28 mouse cellular contexts compared by ENCODE assay signal in the genomic region with DNA sequence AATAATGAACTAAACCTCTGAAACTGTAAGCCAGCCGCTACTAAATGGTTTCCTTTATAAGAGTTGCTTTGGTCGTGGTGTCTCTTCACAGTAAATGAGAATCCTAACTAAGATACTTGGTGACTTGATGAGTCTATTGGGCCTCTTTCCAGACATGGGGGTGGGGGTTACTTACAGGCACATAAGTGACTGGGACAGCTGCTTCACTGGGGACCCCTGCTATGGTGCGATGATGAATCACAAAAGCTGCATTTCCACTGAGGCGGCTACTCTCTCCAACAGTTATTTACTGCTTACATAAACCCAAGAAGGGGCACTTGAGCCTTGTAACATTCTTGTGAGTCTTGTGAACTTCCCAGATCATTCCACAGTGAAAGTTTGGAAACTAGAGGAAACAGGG. TPM values are rescaled to one million over a fixed set of nuclear protein-coding genes. Genes with fewer than 3 reads are reported as not detected.
DNase-seq lines count a peak whose midpoint lies in the region; ATAC-seq and TF ChIP-seq lines count a peak whose summit lies in the region.
"Had no signal": no experiment of that assay in that cellular context is flagged by ENCODE, and none has a peak within 500 bp of the region (broad histone marks: within the 10 kb centered on the region; RNA-seq: fewer than 3 reads in every experiment).

No protein-coding gene starts in this region.

- no peak; the same call in 1 of the 2 replicates for ATAC-seq in limb, embryonic 14.5 days (ENCODE audit: low FRiP score, low read depth)
- ATAC-seq: activated CD4-positive, CD25-positive, alpha-beta regulatory T cell, adult 4 months; forebrain, embryonic 14.5 days; forebrain, embryonic 16.5 days had no signal

- no peaks in the 10 kb centered on the region for H3K27me3 ChIP-seq in limb, embryonic 14.5 days (ENCODE audit: control insufficient read depth, insufficient read depth, low read length)
- H3K27me3 ChIP-seq in limb, embryonic 10.5 days (ENCODE audit: low read depth, poor library complexity, severe bottlenecking), result no peaks in the 10 kb centered on the region
- H3K27me3 ChIP-seq: embryonic facial prominence, embryonic 13.5 days; embryonic facial prominence, embryonic 15.5 days; forebrain, embryonic 12.5 days had no signal

- no peak overlapping the region for H3K4me3 ChIP-seq in limb, embryonic 14.5 days (replicated peaks; ENCODE audit: low read length)
- H3K4me3 ChIP-seq in limb, embryonic 10.5 days, result no peak overlapping the region
- H3K4me3 ChIP-seq: embryonic facial prominence, embryonic 13.5 days; embryonic facial prominence, embryonic 15.5 days; erythroblast, embryonic 14.5 days; forebrain, embryonic 10.5 days; forebrain, embryonic 12.5 days had no signal

- H3K4me2 ChIP-seq in limb, embryonic 14.5 days (replicated peaks; ENCODE audit: low read depth, low read length, severe bottlenecking), result no peak overlapping the region
- H3K4me2 ChIP-seq: embryonic facial prominence, embryonic 13.5 days; embryonic facial prominence, embryonic 15.5 days; forebrain, embryonic 12.5 days had no signal

- peak; percentile 19 for DNase-seq in limb, embryonic 14.5 days (ENCODE audit: low spot score)
- no peak for DNase-seq in limb, embryonic 10.5 days (ENCODE audit: low spot score)
- DNase-seq in brain, adult 2 months (ENCODE audit: low read depth, low spot score), result peak; percentile 11
- no peak for DNase-seq in gastrocnemius, postnatal 10 days
- DNase-seq in kidney, postnatal 10 days, result no peak
- DNase-seq: adrenal gland, adult 8-10 months; adrenal gland, postnatal 14 days; adrenal gland, postnatal 36 days; B cell, adult 2 months; cerebellum, adult 11 months; cerebellum, adult 18-20 months; cerebellum, adult 8-10 months; cerebellum, adult 9-11 months; cerebellum, postnatal 14 days; cerebellum, postnatal 36 days; embryo, embryonic 11 days had no signal

- H3K27ac ChIP-seq in limb, embryonic 14.5 days (replicated peaks; ENCODE audit: low read depth, low read length), result no peak overlapping the region
- H3K27ac ChIP-seq in limb, embryonic 10.5 days, result no peak overlapping the region
- H3K27ac ChIP-seq: embryonic facial prominence, embryonic 13.5 days; embryonic facial prominence, embryonic 15.5 days; forebrain, embryonic 10.5 days; forebrain, embryonic 12.5 days had no signal

- no peak for TF ChIP-seq POLR2A in limb, embryonic 14.5 days (IDR thresholded peaks at IDR 0.05; ENCODE audit: borderline replicate concordance, extremely low read depth, insufficient read depth, insufficient read length)

- H3K9ac ChIP-seq in limb, embryonic 14.5 days (ENCODE audit: low read depth, low read length, severe bottlenecking), result no peak overlapping the region
- H3K9ac ChIP-seq: embryonic facial prominence, embryonic 13.5 days; embryonic facial prominence, embryonic 15.5 days; forebrain, embryonic 12.5 days had no signal

- no peaks in the 10 kb centered on the region for H3K9me3 ChIP-seq in limb, embryonic 14.5 days (ENCODE audit: control insufficient read depth, low read length)
- H3K9me3 ChIP-seq in limb, embryonic 10.5 days (replicated peaks), result 0 out of 2 replicates have a peak, but pooled peaks cover 2% of the 10 kb centered on the region
- H3K9me3 ChIP-seq: embryonic facial prominence, embryonic 13.5 days; embryonic facial prominence, embryonic 15.5 days; forebrain, embryonic 12.5 days had no signal

- H3K4me1 ChIP-seq in limb, embryonic 14.5 days (ENCODE audit: control insufficient read depth, insufficient read depth, low read length), result no peaks in the 10 kb centered on the region
- H3K4me1 ChIP-seq in limb, embryonic 10.5 days, result no peaks in the 10 kb centered on the region
- H3K4me1 ChIP-seq: embryonic facial prominence, embryonic 13.5 days; embryonic facial prominence, embryonic 15.5 days; forebrain, embryonic 10.5 days; forebrain, embryonic 12.5 days had no signal

- H3K36me3 ChIP-seq in limb, embryonic 14.5 days (ENCODE audit: control insufficient read depth, insufficient read depth, low read length), result no peaks in the 10 kb centered on the region
- H3K36me3 ChIP-seq in limb, embryonic 10.5 days, result no peaks in the 10 kb centered on the region
- H3K36me3 ChIP-seq: embryonic facial prominence, embryonic 13.5 days; embryonic facial prominence, embryonic 15.5 days; forebrain, embryonic 10.5 days; forebrain, embryonic 12.5 days had no signal

- 48% methylated on average over 4 of the region's 4 CpGs for WGBS in limb, embryonic 14.5 days
- 91% methylated on average over 4 of the region's 4 CpGs for WGBS in limb, embryonic 10.5 days

RNA-seq across cellular contexts. Expression of a gene that starts 15.4 kb away (rescaled TPM):
- polyA plus RNA-seq in limb, embryonic 14.5 days (2012; rRNA removed), result 0.03 and 0.04 TPM in 2 replicates
- polyA plus RNA-seq in limb, embryonic 14.5 days (2014; fragmentation: Nextera tagmentation; extraction: Ambion mirVana), result not detected in 2 replicates
- polyA plus RNA-seq in limb, embryonic 10.5 days (2016; fragmentation: Nextera tagmentation; extraction: Ambion mirVana), result not detected in 2 replicates
- not detected for total RNA-seq in gastrocnemius, postnatal 10 days (2021)
- total RNA-seq: adrenal gland, adult 18-20 months; adrenal gland, adult 8-10 months; adrenal gland, postnatal 14 days; adrenal gland, postnatal 36 days; common myeloid progenitor, adult 5-6 weeks; MEL had no signal
- polyA plus RNA-seq: activated CD4-positive, CD25-positive, alpha-beta regulatory T cell, adult 4 months; embryonic facial prominence, embryonic 11.5 days; embryonic facial prominence, embryonic 13.5 days; embryonic facial prominence, embryonic 15.5 days; erythroblast, embryonic 14.5 days; forebrain, embryonic 10.5 days; forebrain, embryonic 12.5 days had no signal

RNA-seq across cellular contexts. Expression of a gene that starts 41.4 kb away (rescaled TPM):
- 161 and 261 TPM in 2 replicates for polyA plus RNA-seq in limb, embryonic 14.5 days (2012; rRNA removed)
- polyA plus RNA-seq in limb, embryonic 14.5 days (2014; fragmentation: Nextera tagmentation; extraction: Ambion mirVana), result 150 and 186 TPM in 2 replicates
- 15.2 and 71.5 TPM in 2 replicates for polyA plus RNA-seq in limb, embryonic 10.5 days (2016; fragmentation: Nextera tagmentation; extraction: Ambion mirVana)
- total RNA-seq in gastrocnemius, postnatal 10 days (2021), result 10 to 100 TPM; 47.8 to 51.5 TPM
- total RNA-seq: common myeloid progenitor, adult 5-6 weeks; MEL had no signal
- polyA plus RNA-seq: erythroblast, embryonic 14.5 days had no signal

Comparison
In these comparisons a context has a peak if more than half of its experiments do, and no peak if none do; other contexts are left out.
1. DNase-seq: peak in limb, embryonic 14.5 days (single experiment) and brain, adult 2 months (single experiment); none in limb, embryonic 10.5 days (single experiment), gastrocnemius, postnatal 10 days (single experiment) and kidney, postnatal 10 days (single experiment).